Mouse (Mus musculus) gastrocnemius, adult 2 months (tissue): ENCODE results near the gene Gsta1. TPM values are rescaled to one million over a fixed set of nuclear protein-coding genes. Genes with fewer than 3 reads are reported as not detected.
"Not testable (repeated sequence)": the region's sequence is repeated elsewhere in the genome, so short reads cannot be mapped to it uniquely, and the experiment has no call there.

Source experiments
- DNase-seq: peaks from one replicate; pipeline ENCODE4 v3.0.0; 2022
- H3K27ac ChIP-seq: fragments of 200-600 bp; 2 replicates; pipeline ENCODE4 v1.8.1; 2022; ENCODE audit warnings: mild to moderate bottlenecking
- H3K4me3 ChIP-seq: fragments of 200-600 bp; 2 replicates; pipeline ENCODE4 v1.8.1; 2022; ENCODE audit warnings: mild to moderate bottlenecking, moderate library complexity
- CTCF ChIP-seq: fragments of 200-600 bp; IDR thresholded peaks from 2 replicates; pipeline ENCODE4 v1.8.1; 2022; ENCODE audit warnings: antibody characterized with exemption, mild to moderate bottlenecking, moderate library complexity
- intact Hi-C: fragments of 180-260 bp; cut with DNase I; formaldehyde crosslinking; loops from one replicate; pipeline ENCODE4 v1.15.1; 2025
- total RNA-seq, 2 experiments: library from RNA; stranded (reverse); gene quantifications; 2 replicates each; pipeline ENCODE4 v1.2.3; 2021

The Gsta1 gene
- total RNA-seq, 2 experiments from 2014 or later = 0.33 TPM; not detected in 1

- H3K4me3 ChIP-seq = no peak overlapping the region
- H3K27ac ChIP-seq = no peak overlapping the region
- intact Hi-C loops = no loop called here
- no peak for TF ChIP-seq CTCF
- no peak for DNase-seq
Measured at GRCm38 (mm10) chr9:78211521-78211920, 18.9 kb upstream of the Gsta1 start.

GRCm38 (mm10) chr9:78212341-78213049 lies 18.0 kb upstream of the Gsta1 start:
- no peak for TF ChIP-seq CTCF
- no peak overlapping the region for H3K4me3 ChIP-seq
- H3K27ac ChIP-seq = no peak overlapping the region
- DNase-seq = no peak
- intact Hi-C loops = no loop called here

GRCm38 (mm10) chr9:78217074-78217473 lies 13.4 kb upstream of the Gsta1 start:
- no peak for TF ChIP-seq CTCF
- DNase-seq = no peak
- H3K27ac ChIP-seq = no peak overlapping the region
- intact Hi-C loops = no loop called here
- H3K4me3 ChIP-seq = no peak overlapping the region

DNA sequence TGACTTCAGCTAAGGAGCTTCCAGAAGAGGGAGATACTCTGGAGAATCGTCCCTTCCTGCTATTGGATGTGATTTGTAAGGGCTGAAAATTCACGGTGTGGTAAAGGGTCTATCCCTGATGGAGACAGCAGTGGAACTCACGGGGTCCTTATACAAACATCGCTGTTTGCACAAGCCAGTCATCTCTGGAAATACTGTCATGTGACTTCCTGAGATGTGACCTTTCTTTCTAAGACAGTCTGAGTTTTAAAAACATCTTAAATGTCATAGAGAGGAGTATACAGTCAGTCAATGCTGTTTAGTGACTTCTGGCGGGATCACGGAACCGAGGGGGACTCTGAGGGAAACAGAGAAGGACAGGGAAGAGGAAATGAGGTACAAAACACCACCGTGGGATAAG lies 7.8 kb upstream of the Gsta1 start:
- Histone ChIP-seq H3K4me3 (no peak overlapping the region), H3K27ac (no peak overlapping the region)
- TF ChIP-seq CTCF = no peak
- intact Hi-C loops = no loop called here
- no peak for DNase-seq

DNA sequence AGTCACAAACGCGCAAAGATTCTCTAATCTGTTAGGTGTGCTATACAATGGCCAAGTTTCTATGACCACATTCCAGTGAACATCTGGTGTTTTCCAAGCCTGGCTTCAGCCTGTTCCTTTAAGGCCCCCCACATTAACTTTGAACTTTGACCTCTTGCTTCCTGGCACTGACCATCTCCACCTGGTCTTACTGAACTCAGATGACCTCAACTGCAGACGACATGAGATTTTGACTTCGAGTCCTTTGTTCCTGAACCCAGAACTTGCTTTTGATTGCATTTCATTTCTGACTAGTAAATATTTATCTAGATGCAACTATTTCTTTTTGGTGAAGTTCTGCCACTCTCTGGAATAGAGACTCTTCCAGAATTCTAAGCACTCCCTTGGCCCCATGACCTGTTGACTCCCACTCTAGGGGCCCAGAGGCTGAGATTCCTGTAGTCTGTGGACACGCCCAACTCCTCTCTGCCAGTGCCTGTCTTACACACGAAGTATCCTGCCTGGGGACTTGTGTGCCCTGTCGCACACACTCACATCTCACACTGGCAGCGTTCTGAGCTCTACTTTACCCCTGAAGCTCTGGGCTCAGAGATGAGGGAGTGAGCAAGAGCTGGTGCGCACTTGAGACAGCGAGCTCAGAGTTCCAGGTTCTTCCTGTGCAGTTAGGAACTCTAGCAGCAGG lies 7.1 kb upstream of the Gsta1 start:
- H3K4me3 ChIP-seq = no peak overlapping the region
- TF ChIP-seq CTCF = no peak
- no peak for DNase-seq
- no peak overlapping the region for H3K27ac ChIP-seq
- intact Hi-C loops = no loop called here

DNA sequence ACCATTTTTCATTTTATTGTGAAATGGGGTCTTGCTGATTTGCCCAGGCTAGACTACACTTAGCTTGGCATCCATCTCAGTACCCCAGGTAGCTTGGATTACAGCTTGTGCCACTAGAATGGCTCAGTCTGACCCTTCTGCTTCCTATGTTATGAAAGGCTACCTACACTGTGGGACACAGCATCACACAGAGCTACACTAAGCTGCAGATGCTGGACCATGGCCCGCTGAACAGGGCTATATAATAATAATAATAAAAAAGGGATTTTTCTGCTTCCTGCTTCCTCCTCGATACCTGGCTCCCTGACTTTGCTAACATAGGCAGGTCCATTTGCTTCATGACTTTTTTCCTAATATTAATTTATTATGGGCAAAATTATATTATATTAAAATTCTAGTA lies 6.0 kb upstream of the Gsta1 start:
- intact Hi-C loops = no loop called here
- Histone ChIP-seq H3K4me3 (no peak overlapping the region), H3K27ac (no peak overlapping the region)
- no peak for DNase-seq
- TF ChIP-seq CTCF = no peak

GRCm38 (mm10) chr9:78225304-78225703 lies 5.2 kb upstream of the Gsta1 start:
- intact Hi-C loops = no loop called here
- DNase-seq = peak; percentile 48
- H3K4me3 ChIP-seq = peak overlapping the region; percentile 36
- TF ChIP-seq CTCF = no peak
- H3K27ac ChIP-seq = peak overlapping the region; percentile 77

GRCm38 (mm10) chr9:78228122-78228521 lies 2.3 kb upstream of the Gsta1 start:
- Histone ChIP-seq H3K4me3 (no peak overlapping the region), H3K27ac (no peak overlapping the region)
- intact Hi-C loops = no loop called here
- TF ChIP-seq CTCF = no peak
- no peak for DNase-seq

DNA sequence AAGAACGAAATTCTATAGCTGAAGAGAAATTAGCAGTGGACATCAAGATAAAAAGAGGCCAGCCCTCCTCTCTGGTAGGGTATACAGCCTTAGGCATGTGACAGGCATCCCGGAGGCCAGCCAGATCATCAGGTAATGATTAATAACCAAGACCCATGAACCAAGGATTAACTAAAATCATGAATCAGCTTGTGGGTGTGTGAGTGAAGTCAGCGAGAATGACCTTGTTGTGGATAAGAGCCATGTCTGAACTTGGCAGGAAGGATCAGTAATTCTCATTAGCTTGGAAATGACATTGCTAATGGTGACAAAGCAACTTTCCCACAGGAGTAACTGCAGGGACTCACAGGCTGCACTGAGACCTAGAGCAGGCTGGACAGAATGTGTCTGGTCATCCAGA lies 798 bp upstream of the Gsta1 start:
- H3K27ac ChIP-seq, intact Hi-C loops, H3K4me3 ChIP-seq, DNase-seq: not testable (repeated sequence)

GRCm38 (mm10) chr9:78233121-78233695 lies 2.8 kb downstream of the Gsta1 start:
- H3K4me3 ChIP-seq, H3K27ac ChIP-seq, DNase-seq, intact Hi-C loops: not testable (repeated sequence)

- H3K27ac ChIP-seq, intact Hi-C loops, H3K4me3 ChIP-seq: not testable (repeated sequence)
- peak; percentile 22 for DNase-seq
Measured at GRCm38 (mm10) chr9:78255683-78256470, 25.4 kb downstream of the Gsta1 start.

DNA sequence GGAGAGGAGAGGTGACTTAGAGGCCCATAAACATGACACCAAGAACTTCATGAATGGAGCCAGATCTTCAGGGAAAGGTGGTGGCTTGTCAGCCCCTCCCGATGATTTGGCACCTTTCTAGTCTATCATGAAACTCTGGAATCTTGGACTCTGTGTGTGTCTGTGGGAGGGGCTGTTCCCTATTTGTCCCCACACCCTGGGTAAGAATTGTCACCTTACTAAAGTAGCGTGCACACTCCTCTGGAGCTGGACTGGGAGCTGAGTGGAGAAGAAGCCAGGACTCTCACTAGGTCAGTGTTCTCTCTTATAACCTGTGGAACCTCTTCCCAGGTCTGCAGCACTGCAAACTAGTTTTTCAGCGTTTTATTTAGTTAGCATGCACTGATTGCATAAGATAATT lies 26.5 kb downstream of the Gsta1 start, which contains the start of gene Gm3776:
Gm3776 (plus strand) TSS at position 216 of the 400 bp plus-strand sequence.
- intact Hi-C loops = not testable (repeated sequence)

GRCm38 (mm10) chr9:78259688-78260087 lies 29.2 kb downstream of the Gsta1 start:
- peak; percentile 49 for TF ChIP-seq CTCF
- H3K4me3 ChIP-seq, H3K27ac ChIP-seq, intact Hi-C loops: not testable (repeated sequence)
- DNase-seq = peak; percentile 54

More for the DNA sequence above, 26.5 kb downstream of the Gsta1 start, which contains the start of gene Gm3776:
- H3K27ac ChIP-seq, DNase-seq, H3K4me3 ChIP-seq: not testable (repeated sequence)

- H3K4me3 ChIP-seq = not testable (repeated sequence)
Measured at GRCm38 (mm10) chr9:78270945-78271344, 40.5 kb downstream of the Gsta1 start.

DNA sequence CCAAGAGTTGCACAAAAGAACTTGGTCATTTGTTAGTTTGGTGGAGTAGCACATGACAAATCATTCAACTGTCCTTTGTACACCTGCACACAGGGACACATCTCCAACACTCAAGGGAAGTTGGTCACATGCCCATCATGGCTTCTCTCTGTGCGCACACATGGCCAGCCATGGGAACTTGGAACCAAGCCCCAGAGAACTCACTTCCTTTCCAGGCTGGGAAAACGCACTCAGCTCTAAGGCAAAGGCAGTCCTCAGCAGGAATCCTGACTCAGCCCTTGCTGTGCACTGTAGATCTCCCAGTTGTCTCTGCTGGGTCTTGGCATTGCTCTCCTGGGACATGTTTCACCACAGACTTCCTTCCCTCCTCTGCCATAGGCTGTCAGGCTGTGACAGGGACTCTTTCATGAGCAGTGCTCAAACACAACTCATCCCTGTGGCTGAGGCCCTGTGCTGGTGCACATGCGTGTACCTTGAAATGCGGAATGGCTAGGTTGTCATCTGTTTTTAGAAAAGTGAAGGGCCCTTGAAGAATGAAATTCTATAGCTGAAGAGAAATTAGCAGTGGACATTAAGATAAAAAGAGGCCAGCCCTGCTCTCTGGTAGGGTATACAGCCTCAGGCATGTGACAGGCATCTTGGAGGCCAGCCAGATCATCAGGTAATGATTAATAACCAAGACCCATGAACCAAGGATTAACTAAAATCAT lies 51.7 kb downstream of the Gsta1 start:
- H3K4me3 ChIP-seq, DNase-seq, intact Hi-C loops, H3K27ac ChIP-seq: not testable (repeated sequence)

More at GRCm38 (mm10) chr9:78270945-78271344, 40.5 kb downstream of the Gsta1 start:
- intact Hi-C loops, DNase-seq, H3K27ac ChIP-seq: not testable (repeated sequence)

GRCm38 (mm10) chr9:78289063-78289462 lies 58.6 kb downstream of the Gsta1 start:
- H3K4me3 ChIP-seq, intact Hi-C loops, H3K27ac ChIP-seq, DNase-seq: not testable (repeated sequence)

- H3K4me3 ChIP-seq, DNase-seq, intact Hi-C loops, H3K27ac ChIP-seq: not testable (repeated sequence)
Measured at GRCm38 (mm10) chr9:78289723-78290122, 59.3 kb downstream of the Gsta1 start, which contains the start of gene Gm10639. Gene Gm10639, plus strand, starts transcription at chr9:78289923.
